Mouse (Mus musculus): ENCODE measurements around the gene Ppp2r5c. TPM values are rescaled to one million over a fixed set of nuclear protein-coding genes. Genes with fewer than 3 reads are reported as not detected.

Gene Ppp2r5c
- polyA plus RNA-seq (2014; fragmentation: Illumina TruSeq; extraction: RNeasy Lipid Tissue Mini Kit (QIAGEN cat#74804); ENCODE audit: low read depth, low replicate concordance), result 62.4 TPM

GRCm38 (mm10) chr12:110446290-110447170 lies at the start of gene Ppp2r5c:
Gene Ppp2r5c (plus strand): TSS chr12:110447120.

GRCm38 (mm10) chr12:110601241-110602218 lies 154.6 kb downstream of the Ppp2r5c start, which contains the start of gene Dync1h1:
Gene Dync1h1 (plus strand): TSS chr12:110601452.

Other genes starting within 250 kb of the Ppp2r5c start
- not detected for gene Dio3, start 168.1 kb upstream of the Ppp2r5c start, polyA plus RNA-seq (2014; fragmentation: Illumina TruSeq; extraction: RNeasy Lipid Tissue Mini Kit (QIAGEN cat#74804); ENCODE audit: low read depth, low replicate concordance)
- 2.1 TPM for gene Dync1h1, start 154.3 kb downstream of the Ppp2r5c start, polyA plus RNA-seq (2014; fragmentation: Illumina TruSeq; extraction: RNeasy Lipid Tissue Mini Kit (QIAGEN cat#74804); ENCODE audit: low read depth, low replicate concordance)
- gene 1700001K19Rik, start 235.5 kb downstream of the Ppp2r5c start, polyA plus RNA-seq (2014; fragmentation: Illumina TruSeq; extraction: RNeasy Lipid Tissue Mini Kit (QIAGEN cat#74804); ENCODE audit: low read depth, low replicate concordance), result not detected